ENCODE assay signal across 12 mouse cellular contexts in the genomic region with DNA sequence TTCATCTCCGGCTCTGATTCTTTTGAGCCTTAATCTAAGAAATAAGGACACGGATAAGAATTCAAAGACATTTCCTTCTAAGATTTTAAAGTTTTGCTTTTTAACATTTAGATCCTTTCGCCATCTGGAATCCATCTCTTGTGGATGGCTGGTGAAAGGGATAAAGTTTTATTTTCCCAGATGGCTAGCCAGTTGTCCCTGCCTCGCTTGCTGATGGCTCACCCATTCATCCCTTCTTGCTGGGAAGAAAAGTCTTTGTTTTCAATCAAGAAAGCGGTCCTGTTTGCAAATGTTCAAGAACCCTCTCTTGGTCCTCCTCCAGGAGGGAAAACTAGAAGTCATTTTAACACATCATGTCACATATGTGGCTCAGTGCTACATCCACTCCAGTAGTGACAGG.
"Had no signal": no experiment of that assay in that cellular context is flagged by ENCODE, and none has a peak within 500 bp of the region (broad histone marks: within the 10 kb centered on the region; RNA-seq: fewer than 3 reads in every experiment).

No protein-coding gene starts in this region.

- DNase-seq: kidney, adult 11 months; kidney, adult 8-10 months; kidney, postnatal 10 days; kidney, postnatal 36 days; liver, embryonic 13.5 days; lung, adult 2 months; lung, postnatal 14 days; midbrain, embryonic 14.5 days; right cerebral cortex, adult 18-20 months; right cerebral cortex, postnatal 14 days; right cerebral cortex, postnatal 4 days; thymus, postnatal 25 days had no signal
